Mouse (Mus musculus) testis, adult 2 months (tissue): Measurements from ENCODE around the gene Cfap69.

Experiments used
- CTCF ChIP-seq: fragments of 200-500 bp; IDR thresholded peaks from 2 replicates; pipeline ENCODE4 v1.5.1; 2012; ENCODE audit warnings: low read depth, mild to moderate bottlenecking, inconsistent platforms, low read length, moderate library complexity; ENCODE audit not compliant: control insufficient read depth, insufficient read depth, insufficient replicate concordance
- POLR2A ChIP-seq: fragments of 200-500 bp; IDR thresholded peaks from 2 replicates; pipeline ENCODE4 v1.6.1; 2012; ENCODE audit warnings: low read depth, mild to moderate bottlenecking, inconsistent platforms, low read length, moderate library complexity; ENCODE audit not compliant: control insufficient read depth

DNA sequence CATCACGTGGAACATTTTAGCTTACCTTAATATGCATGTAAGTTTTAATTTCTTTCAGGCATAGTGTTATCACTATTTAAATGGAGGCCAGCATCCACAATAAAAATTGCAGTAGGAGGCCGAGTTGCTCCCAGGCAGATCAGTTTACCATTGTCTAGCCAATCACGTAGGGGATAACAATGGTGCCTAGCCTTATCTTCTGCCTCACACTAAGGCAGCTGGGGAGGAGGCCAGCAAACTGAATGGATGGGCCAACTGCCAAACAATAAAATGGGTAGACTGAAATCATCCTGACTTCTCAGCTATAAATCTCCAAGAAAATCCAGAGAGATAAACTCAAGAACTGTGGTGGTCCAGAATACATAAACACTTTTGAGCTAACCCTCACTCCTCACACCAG lies 124.3 kb downstream of the Cfap69 start:
- TF ChIP-seq CTCF (no peak), POLR2A (no peak)
